Mouse (Mus musculus): ENCODE results near the gene Pik3ip1.

DNA sequence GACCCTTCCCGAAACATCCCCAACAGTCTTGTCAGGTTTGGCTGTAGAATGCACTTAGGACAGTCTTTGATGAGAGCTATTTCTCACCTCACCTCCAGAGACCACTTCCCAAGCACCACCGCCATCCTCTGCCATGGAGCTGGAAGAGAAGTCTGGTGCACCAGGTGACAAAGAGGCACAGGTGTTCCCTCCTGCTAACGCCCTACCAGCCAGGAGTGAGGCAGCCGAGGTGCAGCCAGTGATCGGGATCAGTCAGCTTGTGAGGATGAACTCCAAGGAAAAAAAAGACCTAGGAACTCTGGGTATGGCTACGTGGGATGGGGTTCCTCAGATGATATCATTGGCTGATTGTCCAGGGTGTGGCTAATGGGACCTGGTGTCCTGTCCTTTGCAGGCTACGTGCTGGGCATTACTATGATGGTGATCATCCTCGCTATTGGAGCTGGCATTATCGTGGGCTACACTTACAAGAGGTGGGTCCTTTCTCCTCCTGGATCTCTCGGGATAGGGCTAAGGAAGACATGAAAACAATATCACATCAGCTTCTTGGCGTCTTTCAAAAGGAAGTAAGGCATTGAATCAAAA is 3.0 kb downstream of the Pik3ip1 start:
- TF ChIP-seq CTCF (IDR thresholded peaks at IDR 0.05; ENCODE audit: low read depth) (no peak), EP300 (IDR thresholded peaks at IDR 0.05; ENCODE audit: low read depth) (no peak)
